Mouse (Mus musculus) granulocyte monocyte progenitor cell, adult 5-6 weeks (primary cell): ENCODE measurements around the gene Lefty2. TPM values are rescaled to one million over a fixed set of nuclear protein-coding genes. Genes with fewer than 3 reads are reported as not detected.

ENCODE experiments used
- total RNA-seq, 2 experiments: library from RNA; stranded (forward) in 1 of 2; stranded (reverse) in 1 of 2; fragments of 200-712, 200-1000 nt in 1 of 2; fragments of >200 nt in 1 of 2; fragmentation: Nextera tagmentation in 1 of 2; gene quantifications; 2 replicates each; pipeline ENCODE4 v1.2.3; 2014 to 2017

Gene Lefty2
- total RNA-seq, 2 experiments from 2014 or later, result not detected

Other genes starting within 250 kb of the Lefty2 start
- not detected in 2 replicates for gene Mixl1, start 196.1 kb upstream of the Lefty2 start, total RNA-seq (2014; fragmentation: Nextera tagmentation)
- gene Mixl1, start 196.1 kb upstream of the Lefty2 start, total RNA-seq (2017), result not detected in 2 replicates
- gene Acbd3, start 167.1 kb upstream of the Lefty2 start, total RNA-seq (2014; fragmentation: Nextera tagmentation), result 23.5 and 26.5 TPM in 2 replicates
- 40.6 and 44.6 TPM in 2 replicates for gene Acbd3, start 167.1 kb upstream of the Lefty2 start, total RNA-seq (2017)
- gene H3f3a, start 79.2 kb upstream of the Lefty2 start, total RNA-seq (2014; fragmentation: Nextera tagmentation), result 1,208 and 1,212 TPM in 2 replicates
- 1,574 and 1,754 TPM in 2 replicates for gene H3f3a, start 79.2 kb upstream of the Lefty2 start, total RNA-seq (2017)
- 18.0 and 23.5 TPM in 2 replicates for gene Sde2, start 42.0 kb upstream of the Lefty2 start, total RNA-seq (2014; fragmentation: Nextera tagmentation)
- 29.5 and 29.8 TPM in 2 replicates for gene Sde2, start 42.0 kb upstream of the Lefty2 start, total RNA-seq (2017)
- gene Pycr2, start 11.2 kb downstream of the Lefty2 start, total RNA-seq (2014; fragmentation: Nextera tagmentation), result 48.7 and 53.2 TPM in 2 replicates
- 27.8 and 28.4 TPM in 2 replicates for gene Pycr2, start 11.2 kb downstream of the Lefty2 start, total RNA-seq (2017)
- gene Lefty1, start 41.9 kb downstream of the Lefty2 start, total RNA-seq (2014; fragmentation: Nextera tagmentation), result 1.5 TPM in 1 of 2 replicates, not detected in the other
- 0.47 TPM in 1 of 2 replicates, not detected in the other for gene Lefty1, start 41.9 kb downstream of the Lefty2 start, total RNA-seq (2017)
- 29.5 and 36.9 TPM in 2 replicates for gene Tmem63a, start 49.2 kb downstream of the Lefty2 start, total RNA-seq (2014; fragmentation: Nextera tagmentation)
- 14.8 and 16.1 TPM in 2 replicates for gene Tmem63a, start 49.2 kb downstream of the Lefty2 start, total RNA-seq (2017)
- not detected in 2 replicates for gene Ephx1, start 127.8 kb downstream of the Lefty2 start, total RNA-seq (2014; fragmentation: Nextera tagmentation)
- 0.13 and 2.1 TPM in 2 replicates for gene Ephx1, start 127.8 kb downstream of the Lefty2 start, total RNA-seq (2017)
- gene 9130409I23Rik, start 158.1 kb downstream of the Lefty2 start, total RNA-seq (2014; fragmentation: Nextera tagmentation), result not detected in 2 replicates
- not detected in 2 replicates for gene 9130409I23Rik, start 158.1 kb downstream of the Lefty2 start, total RNA-seq (2017)